Mouse (Mus musculus): ENCODE data around the gene Eef1e1.
A peak's percentile ranks its signal among the peaks of the same experiment; 100 is the strongest.
"Not testable (repeated sequence)": the region's sequence is repeated elsewhere in the genome, so short reads cannot be mapped to it uniquely, and the experiment has no call there.

Eef1e1 gene

GRCm38 (mm10) chr13:38658528-38659280 lies at the start of gene Eef1e1:
Eef1e1 (minus strand) TSS chr13:38659058.
- peak; percentile 94 for DNase-seq (ENCODE audit: low read depth, low spot score)

GRCm38 (mm10) chr13:38690845-38691244 lies 32.0 kb upstream of the Eef1e1 start:
- no peak for DNase-seq (ENCODE audit: low read depth, low spot score)

- DNase-seq (ENCODE audit: low read depth, low spot score), result peak; percentile 63
These were observed 31.2 kb upstream of the Eef1e1 start for GRCm38 (mm10) chr13:38690028-38690427.

GRCm38 (mm10) chr13:38688761-38689160 lies 29.9 kb upstream of the Eef1e1 start:
- DNase-seq (ENCODE audit: low read depth, low spot score), result no peak

- no peak for DNase-seq (ENCODE audit: low read depth, low spot score)
These were observed 13.5 kb upstream of the Eef1e1 start for GRCm38 (mm10) chr13:38672336-38672735.

GRCm38 (mm10) chr13:38671451-38671850 lies 12.6 kb upstream of the Eef1e1 start:
- DNase-seq (ENCODE audit: low read depth, low spot score), result not testable (repeated sequence)

- no peak for DNase-seq (ENCODE audit: low read depth, low spot score)
These were observed 11.2 kb upstream of the Eef1e1 start for GRCm38 (mm10) chr13:38670051-38670450.

- peak; percentile 47 for DNase-seq (ENCODE audit: low read depth, low spot score)
These were observed 9.7 kb upstream of the Eef1e1 start for GRCm38 (mm10) chr13:38668514-38668913.

GRCm38 (mm10) chr13:38664753-38665152 lies 5.9 kb upstream of the Eef1e1 start:
- no peak for DNase-seq (ENCODE audit: low read depth, low spot score)

- DNase-seq (ENCODE audit: low read depth, low spot score), result no peak
These were observed 772 bp upstream of the Eef1e1 start for GRCm38 (mm10) chr13:38659524-38660136.

- peak; percentile 7 for DNase-seq (ENCODE audit: low read depth, low spot score)
These were observed 993 bp downstream of the Eef1e1 start for GRCm38 (mm10) chr13:38657865-38658264.

- peak; percentile 80 for DNase-seq (ENCODE audit: low read depth, low spot score)
These were observed 8.6 kb downstream of the Eef1e1 start for GRCm38 (mm10) chr13:38650292-38650691.

- no peak for DNase-seq (ENCODE audit: low read depth, low spot score)
These were observed 9.8 kb downstream of the Eef1e1 start for GRCm38 (mm10) chr13:38649069-38649468.

GRCm38 (mm10) chr13:38641414-38641813 lies 17.4 kb downstream of the Eef1e1 start:
- no peak for DNase-seq (ENCODE audit: low read depth, low spot score)

- no peak for DNase-seq (ENCODE audit: low read depth, low spot score)
These were observed 17.9 kb downstream of the Eef1e1 start for GRCm38 (mm10) chr13:38640961-38641360.

- DNase-seq (ENCODE audit: low read depth, low spot score), result no peak
These were observed 20.2 kb downstream of the Eef1e1 start for GRCm38 (mm10) chr13:38638694-38639093.

GRCm38 (mm10) chr13:38634800-38635269 lies 24.0 kb downstream of the Eef1e1 start, which contains the start of gene Bloc1s5:
Bloc1s5 (minus strand) TSS chr13:38635109.
- peak; percentile 97 for DNase-seq (ENCODE audit: low read depth, low spot score)

GRCm38 (mm10) chr13:38634256-38634799 lies 24.5 kb downstream of the Eef1e1 start:
- DNase-seq (ENCODE audit: low read depth, low spot score), result peak; percentile 22

GRCm38 (mm10) chr13:38633287-38634000 lies 25.4 kb downstream of the Eef1e1 start:
- no peak for DNase-seq (ENCODE audit: low read depth, low spot score)

- no peak for DNase-seq (ENCODE audit: low read depth, low spot score)
These were observed 26.3 kb downstream of the Eef1e1 start for GRCm38 (mm10) chr13:38632556-38632955.

- no peak for DNase-seq (ENCODE audit: low read depth, low spot score)
These were observed 32.7 kb downstream of the Eef1e1 start for GRCm38 (mm10) chr13:38626229-38626525.

All from 3T3-L1 (cell line).